Mouse (Mus musculus): ENCODE data around the gene Iqce. TPM values are rescaled to one million over a fixed set of nuclear protein-coding genes. Genes with fewer than 3 reads are reported as not detected.

Iqce gene
- polyA plus RNA-seq, 1 experiment: 11.0 TPM

- 59% methylated on average over 4 of the region's 4 CpGs for WGBS
- no peak overlapping the region; the same call in 1 of the 2 replicates for H3K27ac ChIP-seq (ENCODE audit: control insufficient read depth, insufficient read depth, low read depth, low read length, poor library complexity)
- peaks cover 11% of the 10 kb centered on the region for H3K4me1 ChIP-seq (ENCODE audit: control insufficient read depth, insufficient read depth, low read length)
- no peak for TF ChIP-seq POLR2A (IDR thresholded peaks at IDR 0.05; ENCODE audit: borderline replicate concordance, control insufficient read depth, low read depth, low read length)
- TF ChIP-seq CTCF (IDR thresholded peaks at IDR 0.05; ENCODE audit: control insufficient read depth, insufficient read depth, low read length): no peak
- no peak overlapping the region for H3K4me3 ChIP-seq (replicated peaks; ENCODE audit: control insufficient read depth, low read depth, low read length)
Observed at GRCm38 (mm10) chr5:140645454-140645853, 56.7 kb downstream of the Iqce start.

DNA sequence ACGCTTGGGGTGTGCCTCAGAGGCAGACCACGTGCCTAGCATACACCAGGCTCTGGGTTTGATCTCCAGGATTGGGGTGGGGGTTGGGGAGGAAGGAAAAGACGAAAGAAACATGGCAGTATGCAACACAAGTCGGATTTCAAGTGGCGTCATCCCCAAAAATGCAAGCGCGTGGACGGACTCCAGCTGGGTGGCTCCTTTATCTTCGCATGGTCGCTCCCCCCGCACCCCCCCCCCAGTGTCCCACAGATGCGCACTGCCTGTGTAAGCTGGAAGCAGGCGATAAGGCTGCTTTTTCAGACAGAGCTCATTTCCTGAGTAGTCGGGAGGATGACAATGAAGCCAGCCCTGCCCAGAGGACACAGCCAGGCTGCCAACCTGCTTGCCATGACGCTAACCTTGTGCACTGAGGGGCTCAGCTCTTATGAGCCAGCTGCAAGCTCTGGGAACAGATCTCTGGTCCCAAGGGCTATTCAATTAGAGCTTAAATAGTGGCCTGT is 57.4 kb downstream of the Iqce start:
- 28% methylated on average over 15 of the region's 15 CpGs for WGBS

DNA sequence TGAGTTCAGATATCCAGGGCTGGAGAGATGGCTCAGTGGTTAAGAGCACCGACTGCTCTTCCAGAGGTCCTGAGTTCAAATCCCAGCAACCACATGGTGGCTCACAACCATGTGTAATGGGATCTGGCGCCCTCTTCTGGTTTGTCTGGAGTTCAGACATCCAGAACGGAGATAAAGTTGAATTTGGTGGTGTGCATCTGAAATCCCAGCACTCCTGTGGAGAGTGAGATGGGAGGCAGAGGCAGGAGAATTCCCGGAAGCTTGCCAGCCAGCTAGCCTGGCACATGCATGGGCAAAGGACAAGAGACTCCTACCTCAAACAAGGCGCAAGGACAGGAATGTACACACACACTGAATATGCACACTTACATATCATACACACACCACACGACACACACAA is 57.9 kb downstream of the Iqce start:
- Histone ChIP-seq H3K4me1 (ENCODE audit: control insufficient read depth, insufficient read depth, low read length) (peaks cover 11% of the 10 kb centered on the region), H3K4me3 (replicated peaks; ENCODE audit: control insufficient read depth, low read depth, low read length) (no peak overlapping the region), H3K27ac (ENCODE audit: control insufficient read depth, insufficient read depth, low read depth, low read length, poor library complexity) (peak overlapping the region; percentile 0; the same call in 1 of the 2 replicates)
- WGBS: 74% methylated on average over 6 of the region's 6 CpGs
- no peak for TF ChIP-seq POLR2A (IDR thresholded peaks at IDR 0.05; ENCODE audit: borderline replicate concordance, control insufficient read depth, low read depth, low read length)
- TF ChIP-seq CTCF (IDR thresholded peaks at IDR 0.05; ENCODE audit: control insufficient read depth, insufficient read depth, low read length): 0 out of 2 replicates have a peak, but pooled peaks have one; percentile 2

More for the DNA sequence above, 57.4 kb downstream of the Iqce start:
- Histone ChIP-seq H3K4me3 (replicated peaks; ENCODE audit: control insufficient read depth, low read depth, low read length) (no peak overlapping the region), H3K4me1 (ENCODE audit: control insufficient read depth, insufficient read depth, low read length) (peaks cover 11% of the 10 kb centered on the region), H3K27ac (ENCODE audit: control insufficient read depth, insufficient read depth, low read depth, low read length, poor library complexity) (peak overlapping the region; percentile 54)
- TF ChIP-seq POLR2A (IDR thresholded peaks at IDR 0.05; ENCODE audit: borderline replicate concordance, control insufficient read depth, low read depth, low read length) (no peak), CTCF (IDR thresholded peaks at IDR 0.05; ENCODE audit: control insufficient read depth, insufficient read depth, low read length) (no peak)

- Histone ChIP-seq H3K4me1 (ENCODE audit: control insufficient read depth, insufficient read depth, low read length) (peaks cover 13% of the 10 kb centered on the region), H3K4me3 (replicated peaks; ENCODE audit: control insufficient read depth, low read depth, low read length) (no peak overlapping the region), H3K27ac (ENCODE audit: control insufficient read depth, insufficient read depth, low read depth, low read length, poor library complexity) (peak overlapping the region; percentile 83)
- WGBS: 12% methylated on average over 3 of the region's 3 CpGs
- no peak for TF ChIP-seq CTCF (IDR thresholded peaks at IDR 0.05; ENCODE audit: control insufficient read depth, insufficient read depth, low read length)
- no peak for TF ChIP-seq POLR2A (IDR thresholded peaks at IDR 0.05; ENCODE audit: borderline replicate concordance, control insufficient read depth, low read depth, low read length)
Observed at GRCm38 (mm10) chr5:140642076-140642475, 60.1 kb downstream of the Iqce start.

- H3K27ac ChIP-seq (ENCODE audit: control insufficient read depth, insufficient read depth, low read depth, low read length, poor library complexity): peak overlapping the region; percentile 74
- peaks cover 13% of the 10 kb centered on the region for H3K4me1 ChIP-seq (ENCODE audit: control insufficient read depth, insufficient read depth, low read length)
- 65% methylated on average over 10 of the region's 10 CpGs for WGBS
Observed at GRCm38 (mm10) chr5:140641254-140641928, 60.8 kb downstream of the Iqce start.

GRCm38 (mm10) chr5:140640812-140641211 is 61.4 kb downstream of the Iqce start:
- Histone ChIP-seq H3K4me1 (ENCODE audit: control insufficient read depth, insufficient read depth, low read length) (peaks cover 13% of the 10 kb centered on the region), H3K27ac (ENCODE audit: control insufficient read depth, insufficient read depth, low read depth, low read length, poor library complexity) (no peak overlapping the region), H3K4me3 (replicated peaks; ENCODE audit: control insufficient read depth, low read depth, low read length) (no peak overlapping the region)
- TF ChIP-seq CTCF (IDR thresholded peaks at IDR 0.05; ENCODE audit: control insufficient read depth, insufficient read depth, low read length) (peak; percentile 30; the same call in 1 of the 2 replicates), POLR2A (IDR thresholded peaks at IDR 0.05; ENCODE audit: borderline replicate concordance, control insufficient read depth, low read depth, low read length) (no peak)
- 52% methylated on average over 2 of the region's 2 CpGs for WGBS

More at GRCm38 (mm10) chr5:140641254-140641928, 60.8 kb downstream of the Iqce start:
- no peak overlapping the region for H3K4me3 ChIP-seq (replicated peaks; ENCODE audit: control insufficient read depth, low read depth, low read length)
- TF ChIP-seq CTCF (IDR thresholded peaks at IDR 0.05; ENCODE audit: control insufficient read depth, insufficient read depth, low read length) (no peak), POLR2A (IDR thresholded peaks at IDR 0.05; ENCODE audit: borderline replicate concordance, control insufficient read depth, low read depth, low read length) (no peak)

- Histone ChIP-seq H3K27ac (ENCODE audit: control insufficient read depth, insufficient read depth, low read depth, low read length, poor library complexity) (no peak overlapping the region), H3K4me3 (replicated peaks; ENCODE audit: control insufficient read depth, low read depth, low read length) (no peak overlapping the region), H3K4me1 (ENCODE audit: control insufficient read depth, insufficient read depth, low read length) (peaks cover 13% of the 10 kb centered on the region)
- TF ChIP-seq POLR2A (IDR thresholded peaks at IDR 0.05; ENCODE audit: borderline replicate concordance, control insufficient read depth, low read depth, low read length) (no peak), CTCF (IDR thresholded peaks at IDR 0.05; ENCODE audit: control insufficient read depth, insufficient read depth, low read length) (no peak)
- 90% methylated on average over 14 of the region's 14 CpGs for WGBS
Observed at GRCm38 (mm10) chr5:140639871-140640270, 62.3 kb downstream of the Iqce start.

- no peak for TF ChIP-seq POLR2A (IDR thresholded peaks at IDR 0.05; ENCODE audit: borderline replicate concordance, control insufficient read depth, low read depth, low read length)
- no peak for TF ChIP-seq CTCF (IDR thresholded peaks at IDR 0.05; ENCODE audit: control insufficient read depth, insufficient read depth, low read length)
- H3K27ac ChIP-seq (ENCODE audit: control insufficient read depth, insufficient read depth, low read depth, low read length, poor library complexity): no peak overlapping the region
- 92% methylated on average over 4 of the region's 4 CpGs for WGBS
- no peak overlapping the region for H3K4me3 ChIP-seq (replicated peaks; ENCODE audit: control insufficient read depth, low read depth, low read length)
- H3K4me1 ChIP-seq (ENCODE audit: control insufficient read depth, insufficient read depth, low read length): peaks cover 12% of the 10 kb centered on the region
Observed at GRCm38 (mm10) chr5:140639312-140639711, 62.9 kb downstream of the Iqce start.

Measured in bone marrow, adult 2 months (tissue).